Mouse (Mus musculus) testis, adult 2 months (tissue): ENCODE results near the gene Zan.

ENCODE experiments used
- CTCF ChIP-seq: fragments of 200-500 bp; IDR thresholded peaks from 2 replicates; pipeline ENCODE4 v1.5.1; 2012; ENCODE audit warnings: low read depth, mild to moderate bottlenecking, inconsistent platforms, low read length, moderate library complexity; ENCODE audit not compliant: control insufficient read depth, insufficient read depth, insufficient replicate concordance
- POLR2A ChIP-seq: fragments of 200-500 bp; IDR thresholded peaks from 2 replicates; pipeline ENCODE4 v1.6.1; 2012; ENCODE audit warnings: low read depth, mild to moderate bottlenecking, inconsistent platforms, low read length, moderate library complexity; ENCODE audit not compliant: control insufficient read depth

DNA sequence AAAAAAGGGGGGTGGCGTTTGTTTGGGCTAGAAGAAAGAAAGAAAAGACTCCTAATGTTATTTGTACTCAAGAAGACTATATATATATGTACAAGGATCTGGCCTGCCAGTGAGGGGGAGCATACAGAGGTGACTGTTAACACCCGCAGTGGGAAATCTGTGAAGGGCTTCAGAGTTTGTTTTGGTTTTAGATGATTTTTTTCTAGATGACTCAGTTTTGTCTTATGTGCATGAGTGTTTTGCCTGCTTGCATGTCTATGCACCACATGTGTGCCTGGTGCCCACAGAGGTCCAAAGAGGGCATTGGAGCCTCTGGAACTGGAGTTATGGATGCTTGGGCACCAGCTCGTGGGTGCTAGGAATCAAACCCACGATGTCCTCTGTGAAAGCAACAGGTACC is 129.9 kb downstream of the Zan start:
- no peak for TF ChIP-seq CTCF
- TF ChIP-seq POLR2A = no peak
